Mouse (Mus musculus) left cerebral cortex, postnatal 14 days (tissue): ENCODE measurements at regions not wholly inside any gene's neighbourhood (a gene's known extent, or its start where the extent isn't known, plus 50 kb on each side); places are given as distances from the start of the nearest gene placed in this dataset.

Experiments
- DNase-seq, 2 experiments: peaks; one replicate each; pipeline ENCODE4 v3.0.0; 2021 to 2022; ENCODE audit warnings: low spot score in 2 of 2, mixed read lengths in 1 of 2
- intact Hi-C: fragments of 180-260 bp; cut with DNase I; formaldehyde crosslinking; loops from one replicate; pipeline ENCODE4 v1.15.1; 2025

- intact Hi-C loops: loop anchor here (5.0 to 10.0 kb wide), 2 partner anchors 1815 to 1978 kb away; no protein-coding TSS in a partner anchor
- no peak for DNase-seq
These were observed 2914.2 kb upstream of the Gm6569 start for GRCm38 (mm10) chr15:70920138-70920537.

- intact Hi-C loops: loop anchor here (5.0 to 10.0 kb wide), 2 partner anchors 1816 to 1979 kb away; no protein-coding TSS in a partner anchor
- DNase-seq: peak; percentile 55 to 82
These were observed 2913.5 kb upstream of the Gm6569 start for GRCm38 (mm10) chr15:70920862-70921261.
